Mouse (Mus musculus) liver, embryonic 11.5 days (tissue): Measurements from ENCODE around the gene Cfap54. TPM values are rescaled to one million over a fixed set of nuclear protein-coding genes. Genes with fewer than 3 reads are reported as not detected.
A peak's percentile ranks its signal among the peaks of the same experiment; 100 is the strongest.

Source experiments
- ATAC-seq: fragments of 200-750 bp; cut with Nextera tagmentation; replicated peaks from 2 replicates; pipeline ENCODE4 v1.8.0; 2017; ENCODE audit warnings: moderate number of reproducible peaks, mild to moderate bottlenecking, moderate TSS enrichment, moderate library complexity; ENCODE audit not compliant: low FRiP score
- DNase-seq: peaks from one replicate; pipeline ENCODE4 v3.0.0-alpha.2; 2017; ENCODE audit warnings: low spot score
- H3K27ac ChIP-seq: fragments of 300-500 bp; sonication (generic); 2 replicates; pipeline ENCODE4 v1.5.1; 2014; ENCODE audit warnings: mild to moderate bottlenecking, low read depth, low read length, control low read depth
- H3K27me3 ChIP-seq: fragments of 300-500 bp; sonication (generic); replicated peaks from 2 replicates; pipeline ENCODE4 v1.6.1; 2014; ENCODE audit warnings: low read length, mixed read lengths; ENCODE audit not compliant: control insufficient read depth, insufficient read depth
- H3K36me3 ChIP-seq: fragments of 300-500 bp; sonication (generic); 2 replicates; pipeline ENCODE4 v1.6.1; 2014; ENCODE audit warnings: mild to moderate bottlenecking, low read length, moderate library complexity, mixed read lengths; ENCODE audit not compliant: control insufficient read depth, insufficient read depth
- H3K4me1 ChIP-seq: fragments of 300-500 bp; sonication (generic); replicated peaks from 2 replicates; pipeline ENCODE4 v1.6.1; 2014; ENCODE audit warnings: low read length, mixed read lengths; ENCODE audit not compliant: control insufficient read depth, insufficient read depth
- H3K4me2 ChIP-seq: fragments of 300-500 bp; sonication (generic); 2 replicates; pipeline ENCODE4 v1.6.1; 2014; ENCODE audit warnings: mild to moderate bottlenecking, control low read depth, moderate library complexity
- H3K4me3 ChIP-seq: fragments of 300-500 bp; sonication (generic); 2 replicates; pipeline ENCODE4 v1.5.1; 2014; ENCODE audit warnings: low read depth, low read length, control low read depth
- H3K9ac ChIP-seq: fragments of 300-500 bp; sonication (generic); 2 replicates; pipeline ENCODE4 v1.6.1; 2014; ENCODE audit warnings: low read depth, low read length, control low read depth
- H3K9me3 ChIP-seq: fragments of 300-500 bp; sonication (generic); 2 replicates; pipeline ENCODE4 v1.6.1; 2016; ENCODE audit warnings: low read length, inconsistent platforms, mixed read lengths; ENCODE audit not compliant: control insufficient read depth
- WGBS: fragments of 180-500 bp; shearing (Covaris S2); extraction: QIAGEN DNeasy Blood & Tissue Kit; methylation state at CpG from one replicate; pipeline ENCODE4 v1.1.7; 2014; 5-methylcytosine and 5-hydroxymethylcytosine counted together
- polyA plus RNA-seq: library from polyadenylated mRNA; unstranded; fragments of >200 nt; fragmentation: Nextera tagmentation; extraction: Ambion mirVana; gene quantifications from 2 replicates; pipeline ENCODE4 v1.2.1, GENCODE M21; 2014

Cfap54 gene
- polyA plus RNA-seq, 1 experiment from 2014 or later: 0.11 TPM

GRCm38 (mm10) chr10:93062395-93062794 is 19.0 kb downstream of the Cfap54 start:
- 84% methylated on average over 4 of the region's 4 CpGs for WGBS
- no peak overlapping the region for H3K27ac ChIP-seq
- no peak overlapping the region for H3K9ac ChIP-seq
- no peaks in the 10 kb centered on the region for H3K9me3 ChIP-seq
- no peaks in the 10 kb centered on the region for H3K36me3 ChIP-seq
- H3K4me2 ChIP-seq: no peak overlapping the region
- no peaks in the 10 kb centered on the region for H3K27me3 ChIP-seq
- no peak for ATAC-seq
- no peaks in the 10 kb centered on the region for H3K4me1 ChIP-seq
- H3K4me3 ChIP-seq: no peak overlapping the region
- DNase-seq: no peak

- H3K4me3 ChIP-seq: no peak overlapping the region
- no peak for ATAC-seq
These were observed 27.6 kb downstream of the Cfap54 start for GRCm38 (mm10) chr10:93053867-93054266.

GRCm38 (mm10) chr10:93053315-93053714 is 28.1 kb downstream of the Cfap54 start:
- no peak overlapping the region for H3K27ac ChIP-seq

More at GRCm38 (mm10) chr10:93053867-93054266, 27.6 kb downstream of the Cfap54 start:
- no peak overlapping the region for H3K27ac ChIP-seq
- H3K9me3 ChIP-seq: no peaks in the 10 kb centered on the region
- no peaks in the 10 kb centered on the region for H3K36me3 ChIP-seq
- H3K4me2 ChIP-seq: no peak overlapping the region
- 70% methylated on average over 6 of the region's 6 CpGs for WGBS
- no peaks in the 10 kb centered on the region for H3K27me3 ChIP-seq
- H3K4me1 ChIP-seq: no peaks in the 10 kb centered on the region
- no peak overlapping the region for H3K9ac ChIP-seq
- DNase-seq: no peak

DNA sequence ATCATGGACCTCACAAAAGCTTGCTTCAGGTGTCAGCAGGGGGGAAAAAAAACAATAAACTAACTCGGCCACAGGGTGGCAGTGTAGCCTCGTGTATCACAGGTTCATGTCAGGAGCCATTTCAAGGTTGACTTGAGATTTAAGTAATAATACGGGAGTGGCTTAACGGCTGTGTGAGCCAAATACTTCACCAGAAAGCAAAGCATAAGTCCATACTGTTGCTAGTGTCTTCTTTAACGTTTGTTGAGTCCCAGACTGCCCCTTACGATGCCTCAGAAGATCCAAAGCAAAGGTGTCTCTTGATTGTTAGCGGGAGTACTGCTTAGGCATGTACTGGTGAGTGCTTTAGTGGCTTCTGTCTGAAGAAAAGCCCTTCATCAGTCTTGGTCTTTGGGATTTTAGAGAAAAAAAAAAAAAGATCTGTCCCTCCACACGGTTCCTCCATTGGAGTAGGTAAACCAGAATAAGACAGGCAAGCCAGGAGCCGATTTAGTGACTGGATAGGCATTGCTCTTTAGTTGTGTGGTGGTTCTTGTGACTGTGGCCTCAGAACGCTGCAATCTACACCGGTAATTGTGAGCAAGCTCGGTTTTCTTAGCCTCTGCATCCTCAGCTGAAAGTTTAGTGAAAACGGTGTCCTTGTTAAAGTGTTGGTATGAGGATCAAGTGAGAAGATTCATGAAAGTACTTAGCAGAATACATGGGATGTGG is 30.2 kb downstream of the Cfap54 start:
- Histone ChIP-seq H3K36me3 (no peaks in the 10 kb centered on the region), H3K9ac (no peak overlapping the region), H3K9me3 (no peaks in the 10 kb centered on the region), H3K4me2 (peak overlapping the region; percentile 49), H3K27me3 (no peaks in the 10 kb centered on the region), H3K4me1 (no peaks in the 10 kb centered on the region), H3K27ac (no peak overlapping the region), H3K4me3 (no peak overlapping the region; the same call in 1 of the 2 replicates)
- DNase-seq (peak; percentile 76), ATAC-seq (no peak)
- 35% methylated on average over 13 of the region's 13 CpGs for WGBS

More at GRCm38 (mm10) chr10:93053315-93053714, 28.1 kb downstream of the Cfap54 start:
- ATAC-seq (no peak), DNase-seq (no peak)
- WGBS: 81% methylated on average over 4 of the region's 4 CpGs
- Histone ChIP-seq H3K27me3 (no peaks in the 10 kb centered on the region), H3K9ac (no peak overlapping the region), H3K36me3 (no peaks in the 10 kb centered on the region), H3K4me3 (no peak overlapping the region), H3K9me3 (no peaks in the 10 kb centered on the region), H3K4me2 (no peak overlapping the region), H3K4me1 (no peaks in the 10 kb centered on the region)

- H3K4me3 ChIP-seq: no peak overlapping the region
- H3K9ac ChIP-seq: no peak overlapping the region
- no peak overlapping the region for H3K27ac ChIP-seq
- DNase-seq (no peak), ATAC-seq (no peak)
- WGBS: 64% methylated on average over 3 of the region's 3 CpGs
- no peak overlapping the region for H3K4me2 ChIP-seq
- no peaks in the 10 kb centered on the region for H3K9me3 ChIP-seq
- H3K4me1 ChIP-seq: no peaks in the 10 kb centered on the region
- no peaks in the 10 kb centered on the region for H3K27me3 ChIP-seq
- no peaks in the 10 kb centered on the region for H3K36me3 ChIP-seq
These were observed 30.8 kb downstream of the Cfap54 start for GRCm38 (mm10) chr10:93050571-93050970.

GRCm38 (mm10) chr10:93043195-93043594 is 38.2 kb downstream of the Cfap54 start:
- Histone ChIP-seq H3K9ac (no peak overlapping the region), H3K4me2 (no peak overlapping the region), H3K4me1 (no peaks in the 10 kb centered on the region), H3K4me3 (no peak overlapping the region), H3K27ac (no peak overlapping the region), H3K36me3 (no peaks in the 10 kb centered on the region), H3K9me3 (no peaks in the 10 kb centered on the region), H3K27me3 (no peaks in the 10 kb centered on the region)
- DNase-seq (no peak), ATAC-seq (no peak)
- WGBS: 83% methylated on average over 10 of the region's 10 CpGs

DNA sequence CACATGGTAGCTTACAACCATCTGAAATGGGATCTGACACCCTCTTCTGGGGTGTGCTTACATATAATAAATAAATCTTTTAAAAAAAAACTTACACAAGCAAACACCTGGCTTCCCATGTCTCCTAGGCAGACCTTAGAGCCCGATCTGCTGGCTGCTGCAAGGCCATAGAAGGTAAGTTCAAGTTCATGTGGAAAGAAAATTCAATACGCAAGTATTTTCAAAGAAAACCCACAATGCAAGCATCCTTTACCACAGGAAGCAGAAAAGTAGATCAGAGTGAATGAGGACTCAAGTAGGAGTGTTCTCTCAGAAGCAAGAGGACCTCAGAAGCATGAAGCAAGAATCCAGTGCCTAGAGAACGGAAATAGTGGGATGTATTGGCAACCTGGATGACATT is 39.6 kb downstream of the Cfap54 start:
- DNase-seq: no peak
- Histone ChIP-seq H3K9me3 (no peaks in the 10 kb centered on the region), H3K4me2 (no peak overlapping the region), H3K4me1 (no peaks in the 10 kb centered on the region), H3K27me3 (no peaks in the 10 kb centered on the region), H3K27ac (no peak overlapping the region), H3K4me3 (no peak overlapping the region), H3K9ac (no peak overlapping the region), H3K36me3 (no peaks in the 10 kb centered on the region)
- no peak for ATAC-seq
- 85% methylated on average over 3 of the region's 3 CpGs for WGBS

DNA sequence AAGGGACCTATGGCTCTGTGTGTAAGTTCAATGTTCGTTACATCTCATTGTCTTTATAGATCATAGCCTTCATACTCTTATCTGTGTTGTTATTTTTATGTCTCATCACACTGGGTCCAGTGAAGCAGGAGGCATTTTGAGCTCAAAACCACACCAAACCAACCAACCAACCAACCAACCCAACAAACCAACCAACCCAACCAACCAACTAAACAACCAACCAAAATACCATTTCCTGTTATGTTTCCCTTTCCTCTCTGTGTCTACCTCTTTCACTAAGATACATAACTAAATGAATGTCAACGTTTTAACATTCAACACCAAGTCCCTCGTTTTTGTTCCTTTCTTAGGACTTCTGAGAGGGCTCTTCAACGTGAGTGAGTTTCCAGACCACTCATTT is 40.0 kb downstream of the Cfap54 start:
- WGBS: 67% methylated on average over 4 of the region's 4 CpGs
- Histone ChIP-seq H3K4me1 (no peaks in the 10 kb centered on the region), H3K4me3 (no peak overlapping the region), H3K9ac (no peak overlapping the region), H3K36me3 (no peaks in the 10 kb centered on the region), H3K9me3 (no peaks in the 10 kb centered on the region), H3K4me2 (no peak overlapping the region), H3K27ac (no peak overlapping the region), H3K27me3 (no peaks in the 10 kb centered on the region)
- no peak for DNase-seq
- no peak for ATAC-seq

DNA sequence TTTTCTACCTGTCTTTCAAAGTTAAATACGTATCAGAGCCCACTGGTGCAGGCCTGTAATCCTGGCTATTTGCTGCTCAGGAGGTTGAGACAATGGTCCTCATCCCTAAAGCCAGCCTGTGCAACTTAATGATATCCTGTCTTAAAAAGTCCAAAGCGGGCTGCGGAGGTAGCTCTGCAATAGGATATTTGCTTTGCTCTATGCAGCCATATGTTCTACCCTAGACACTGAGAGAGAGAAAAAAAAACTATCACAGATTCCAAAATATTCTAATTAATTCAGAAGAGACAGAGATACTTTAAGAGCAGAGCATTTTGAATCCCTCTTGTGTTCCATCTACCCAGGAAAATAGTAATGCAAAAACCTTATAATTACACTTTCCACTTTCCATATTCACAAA is 44.9 kb downstream of the Cfap54 start:
- 79% methylated on average over 3 of the region's 3 CpGs for WGBS
- Histone ChIP-seq H3K27ac (no peak overlapping the region), H3K36me3 (no peaks in the 10 kb centered on the region), H3K27me3 (no peaks in the 10 kb centered on the region), H3K9ac (no peak overlapping the region), H3K4me2 (no peak overlapping the region), H3K9me3 (no peaks in the 10 kb centered on the region), H3K4me1 (no peaks in the 10 kb centered on the region), H3K4me3 (no peak overlapping the region)
- no peak for ATAC-seq
- no peak for DNase-seq
